Mouse (Mus musculus) forebrain, embryonic 15.5 days (tissue): Measurements from ENCODE around the gene Tecpr2. TPM values are rescaled to one million over a fixed set of nuclear protein-coding genes. Genes with fewer than 3 reads are reported as not detected.

ENCODE experiments used
- ATAC-seq: fragments of 200-750 bp; cut with Nextera tagmentation; replicated peaks from 2 replicates; pipeline ENCODE4 v1.8.0; 2017; ENCODE audit warnings: mild to moderate bottlenecking, moderate TSS enrichment, moderate library complexity
- H3K27ac ChIP-seq: fragments of 300-500 bp; sonication (generic); replicated peaks from 2 replicates; pipeline ENCODE4 v1.5.1; 2015; ENCODE audit warnings: mild to moderate bottlenecking, inconsistent platforms
- H3K27me3 ChIP-seq: fragments of 300-500 bp; sonication (generic); 2 replicates; pipeline ENCODE4 v1.6.1; 2015; ENCODE audit warnings: inconsistent platforms
- H3K36me3 ChIP-seq: fragments of 300-500 bp; sonication (generic); 2 replicates; pipeline ENCODE4 v1.6.1; 2015; ENCODE audit warnings: mild to moderate bottlenecking, inconsistent platforms
- H3K4me1 ChIP-seq: fragments of 300-500 bp; sonication (generic); 2 replicates; pipeline ENCODE4 v1.6.1; 2015; ENCODE audit warnings: inconsistent platforms
- H3K4me2 ChIP-seq: fragments of 300-500 bp; sonication (generic); replicated peaks from 2 replicates; pipeline ENCODE4 v1.6.1; 2015; ENCODE audit warnings: mild to moderate bottlenecking, inconsistent platforms
- H3K4me3 ChIP-seq: fragments of 300-500 bp; sonication (generic); 2 replicates; pipeline ENCODE4 v1.5.1; 2015; ENCODE audit warnings: mild to moderate bottlenecking, inconsistent platforms
- H3K9ac ChIP-seq: fragments of 300-500 bp; sonication (generic); replicated peaks from 2 replicates; pipeline ENCODE4 v1.6.1; 2015; ENCODE audit warnings: mild to moderate bottlenecking, inconsistent platforms
- H3K9me3 ChIP-seq: fragments of 300-500 bp; sonication (generic); 2 replicates; pipeline ENCODE4 v1.6.1; 2016; ENCODE audit warnings: inconsistent platforms
- WGBS: fragments of 180-500 bp; shearing (Covaris S2); methylation state at CpG from one replicate; pipeline ENCODE4 v1.1.7; 2015; ENCODE audit warnings: mixed read lengths; 5-methylcytosine and 5-hydroxymethylcytosine counted together
- polyA plus RNA-seq: library from polyadenylated mRNA; unstranded; fragments of >200 nt; fragmentation: Nextera tagmentation; extraction: Ambion mirVana; gene quantifications from 2 replicates; pipeline ENCODE4 v1.2.1, GENCODE M21; 2015

Gene Tecpr2
- polyA plus RNA-seq, 1 experiment from 2014 or later, result 7.5 TPM

GRCm38 (mm10) chr12:110952628-110953385, 63.7 kb downstream of the Tecpr2 start:
- Histone ChIP-seq H3K36me3 (peaks cover 34% of the 10 kb centered on the region), H3K27ac (no peak overlapping the region), H3K4me1 (no peaks in the 10 kb centered on the region), H3K27me3 (no peaks in the 10 kb centered on the region), H3K4me2 (no peak overlapping the region), H3K9me3 (no peaks in the 10 kb centered on the region), H3K4me3 (no peak overlapping the region), H3K9ac (no peak overlapping the region)
- ATAC-seq, result no peak
- 81% methylated on average over 6 of the region's 6 CpGs for WGBS

GRCm38 (mm10) chr12:110953443-110953842, 64.4 kb downstream of the Tecpr2 start:
- WGBS, result 83% methylated on average over 3 of the region's 3 CpGs
- Histone ChIP-seq H3K4me3 (no peak overlapping the region), H3K4me1 (no peaks in the 10 kb centered on the region), H3K36me3 (peaks cover 29% of the 10 kb centered on the region), H3K9ac (no peak overlapping the region), H3K27me3 (no peaks in the 10 kb centered on the region), H3K27ac (no peak overlapping the region), H3K9me3 (no peaks in the 10 kb centered on the region), H3K4me2 (no peak overlapping the region)
- ATAC-seq, result no peak

GRCm38 (mm10) chr12:110953900-110954299, 64.8 kb downstream of the Tecpr2 start:
- H3K4me1 ChIP-seq, result no peaks in the 10 kb centered on the region
- no peak overlapping the region for H3K27ac ChIP-seq
- H3K36me3 ChIP-seq, result peaks cover 25% of the 10 kb centered on the region
- 98% methylated on average over 2 of the region's 2 CpGs for WGBS
- H3K9me3 ChIP-seq, result no peaks in the 10 kb centered on the region
- no peak overlapping the region for H3K4me3 ChIP-seq
- ATAC-seq, result no peak
- H3K27me3 ChIP-seq, result no peaks in the 10 kb centered on the region
- H3K4me2 ChIP-seq, result no peak overlapping the region
- no peak overlapping the region for H3K9ac ChIP-seq

GRCm38 (mm10) chr12:110954351-110954991, 65.4 kb downstream of the Tecpr2 start:
- no peaks in the 10 kb centered on the region for H3K27me3 ChIP-seq
- H3K4me2 ChIP-seq, result no peak overlapping the region
- no peaks in the 10 kb centered on the region for H3K4me1 ChIP-seq
- H3K9ac ChIP-seq, result no peak overlapping the region
- no peak overlapping the region for H3K4me3 ChIP-seq
- WGBS, result 87% methylated on average over 4 of the region's 4 CpGs
- no peak for ATAC-seq
- H3K9me3 ChIP-seq, result no peaks in the 10 kb centered on the region
- no peak overlapping the region for H3K27ac ChIP-seq
- peaks cover 25% of the 10 kb centered on the region for H3K36me3 ChIP-seq

GRCm38 (mm10) chr12:110961973-110962372, 72.9 kb downstream of the Tecpr2 start:
- Histone ChIP-seq H3K9me3 (no peaks in the 10 kb centered on the region), H3K4me3 (no peak overlapping the region), H3K27ac (no peak overlapping the region), H3K4me1 (no peaks in the 10 kb centered on the region), H3K9ac (no peak overlapping the region), H3K4me2 (no peak overlapping the region), H3K27me3 (no peaks in the 10 kb centered on the region), H3K36me3 (peaks cover 11% of the 10 kb centered on the region; the same call in 1 of the 2 replicates)
- ATAC-seq, result no peak
- 84% methylated on average over 2 of the region's 2 CpGs for WGBS

- peaks cover 22% of the 10 kb centered on the region for H3K36me3 ChIP-seq
- H3K4me1 ChIP-seq, result no peaks in the 10 kb centered on the region
- no peak for ATAC-seq
- no peak overlapping the region for H3K4me3 ChIP-seq
- no peaks in the 10 kb centered on the region for H3K27me3 ChIP-seq
- 79% methylated on average over 3 of the region's 3 CpGs for WGBS
- no peaks in the 10 kb centered on the region for H3K9me3 ChIP-seq
- H3K27ac ChIP-seq, result no peak overlapping the region
- no peak overlapping the region for H3K9ac ChIP-seq
- H3K4me2 ChIP-seq, result no peak overlapping the region
These were observed 76.4 kb downstream of the Tecpr2 start for GRCm38 (mm10) chr12:110965500-110965899.

- Histone ChIP-seq H3K9ac (no peak overlapping the region), H3K36me3 (peaks cover 19% of the 10 kb centered on the region), H3K4me3 (no peak overlapping the region), H3K27me3 (no peaks in the 10 kb centered on the region), H3K9me3 (no peaks in the 10 kb centered on the region), H3K4me1 (no peaks in the 10 kb centered on the region), H3K4me2 (no peak overlapping the region), H3K27ac (no peak overlapping the region)
- no peak for ATAC-seq
- WGBS, result 81% methylated on average over 4 of the region's 4 CpGs
These were observed 77.0 kb downstream of the Tecpr2 start for GRCm38 (mm10) chr12:110966079-110966478.

GRCm38 (mm10) chr12:110967146-110967545, 78.1 kb downstream of the Tecpr2 start:
- no peak for ATAC-seq
- Histone ChIP-seq H3K27me3 (no peaks in the 10 kb centered on the region), H3K9ac (no peak overlapping the region), H3K27ac (no peak overlapping the region), H3K4me3 (no peak overlapping the region), H3K4me1 (no peaks in the 10 kb centered on the region), H3K36me3 (peaks cover 18% of the 10 kb centered on the region), H3K4me2 (no peak overlapping the region), H3K9me3 (no peaks in the 10 kb centered on the region)
- WGBS, result 84% methylated on average over 2 of the region's 2 CpGs

GRCm38 (mm10) chr12:110970408-110970807, 81.3 kb downstream of the Tecpr2 start:
- Histone ChIP-seq H3K9me3 (no peaks in the 10 kb centered on the region), H3K4me3 (no peak overlapping the region), H3K27me3 (no peaks in the 10 kb centered on the region), H3K4me2 (no peak overlapping the region), H3K9ac (no peak overlapping the region), H3K36me3 (peaks cover 24% of the 10 kb centered on the region), H3K4me1 (no peaks in the 10 kb centered on the region), H3K27ac (no peak overlapping the region)
- 88% methylated on average over 5 of the region's 5 CpGs for WGBS
- no peak for ATAC-seq

- 96% methylated on average over 5 of the region's 5 CpGs for WGBS
These were observed 82.9 kb downstream of the Tecpr2 start for GRCm38 (mm10) chr12:110971972-110972371.

GRCm38 (mm10) chr12:110973829-110974228, 84.8 kb downstream of the Tecpr2 start:
- Histone ChIP-seq H3K27me3 (no peaks in the 10 kb centered on the region), H3K9ac (no peak overlapping the region), H3K27ac (no peak overlapping the region), H3K4me2 (no peak overlapping the region), H3K4me1 (peaks cover 9% of the 10 kb centered on the region), H3K36me3 (peaks cover 21% of the 10 kb centered on the region), H3K4me3 (no peak overlapping the region), H3K9me3 (no peaks in the 10 kb centered on the region)
- WGBS, result 96% methylated on average over 4 of the region's 4 CpGs
- no peak for ATAC-seq

More at GRCm38 (mm10) chr12:110971972-110972371, 82.9 kb downstream of the Tecpr2 start:
- H3K4me1 ChIP-seq, result no peaks in the 10 kb centered on the region
- H3K4me3 ChIP-seq, result no peak overlapping the region
- no peak overlapping the region for H3K9ac ChIP-seq
- no peaks in the 10 kb centered on the region for H3K27me3 ChIP-seq
- H3K36me3 ChIP-seq, result peaks cover 24% of the 10 kb centered on the region
- H3K4me2 ChIP-seq, result no peak overlapping the region
- H3K9me3 ChIP-seq, result no peaks in the 10 kb centered on the region
- no peak for ATAC-seq
- no peak overlapping the region for H3K27ac ChIP-seq

- Histone ChIP-seq H3K4me2 (no peak overlapping the region), H3K9me3 (no peaks in the 10 kb centered on the region), H3K4me3 (no peak overlapping the region), H3K4me1 (peaks cover 13% of the 10 kb centered on the region), H3K36me3 (peaks cover 17% of the 10 kb centered on the region), H3K27ac (no peak overlapping the region), H3K9ac (no peak overlapping the region), H3K27me3 (no peaks in the 10 kb centered on the region)
- 92% methylated on average over 7 of the region's 7 CpGs for WGBS
- ATAC-seq, result no peak
These were observed 85.2 kb downstream of the Tecpr2 start for GRCm38 (mm10) chr12:110974295-110974694.
